Mouse (Mus musculus): ENCODE results near the gene Diras1.
"Not testable (repeated sequence)": the region's sequence is repeated elsewhere in the genome, so short reads cannot be mapped to it uniquely, and the experiment has no call there.

Gene Diras1

GRCm38 (mm10) chr10:81025639-81026275 lies at the start of gene Diras1:
Gene Diras1 (minus strand): TSS chr10:81025662.
- DNase-seq (ENCODE audit: low spot score): no peak

DNA sequence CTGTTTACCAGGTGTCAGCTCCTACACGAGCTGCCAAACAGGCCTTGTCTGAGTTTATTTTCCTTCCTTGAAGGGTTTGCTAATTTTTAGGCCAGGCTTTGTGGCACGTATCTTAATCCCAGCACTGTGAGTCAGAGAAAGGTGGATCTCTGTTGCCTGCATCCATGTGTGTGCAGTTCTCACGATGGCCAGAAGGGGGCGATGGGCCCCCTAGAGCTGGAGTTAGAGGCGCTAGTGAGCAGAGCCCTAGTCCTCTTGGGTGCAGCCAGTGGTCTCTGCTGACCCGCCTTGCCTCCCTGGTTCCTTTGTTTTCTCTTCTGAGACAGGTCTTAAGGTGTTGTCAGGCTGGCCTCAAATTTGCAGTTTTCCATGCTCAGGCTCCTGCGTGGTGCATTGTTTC lies 48.0 kb upstream of the Diras1 start:
- DNase-seq (ENCODE audit: low spot score): peak; percentile 46

GRCm38 (mm10) chr10:81072290-81072689 lies 46.8 kb upstream of the Diras1 start:
- no peak for DNase-seq (ENCODE audit: low spot score)

DNA sequence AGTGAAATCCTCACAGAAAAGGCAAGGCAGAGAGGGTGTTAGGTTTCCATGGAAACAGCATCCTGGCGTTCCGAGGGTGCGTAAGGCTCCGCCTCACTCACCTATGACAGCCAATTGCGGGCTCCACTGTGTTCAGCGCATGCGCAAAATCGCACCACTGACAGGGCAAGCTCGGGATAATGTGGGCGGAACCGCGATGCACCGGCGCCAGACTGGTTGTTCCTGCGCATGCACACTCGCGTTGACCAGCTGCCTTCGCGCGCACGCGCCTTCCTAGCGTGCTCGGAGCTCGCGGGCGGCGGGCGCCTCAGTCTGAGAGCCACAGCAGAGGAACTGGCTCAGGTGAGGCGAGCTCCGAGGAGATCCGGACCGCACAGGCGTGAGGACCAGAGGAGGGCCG lies 44.4 kb upstream of the Diras1 start, which contains the start of gene Thop1:
Gene Thop1, plus strand, starts transcription at position 200 of the 400 bp plus-strand sequence.
- DNase-seq (ENCODE audit: low spot score): peak; percentile 99

DNA sequence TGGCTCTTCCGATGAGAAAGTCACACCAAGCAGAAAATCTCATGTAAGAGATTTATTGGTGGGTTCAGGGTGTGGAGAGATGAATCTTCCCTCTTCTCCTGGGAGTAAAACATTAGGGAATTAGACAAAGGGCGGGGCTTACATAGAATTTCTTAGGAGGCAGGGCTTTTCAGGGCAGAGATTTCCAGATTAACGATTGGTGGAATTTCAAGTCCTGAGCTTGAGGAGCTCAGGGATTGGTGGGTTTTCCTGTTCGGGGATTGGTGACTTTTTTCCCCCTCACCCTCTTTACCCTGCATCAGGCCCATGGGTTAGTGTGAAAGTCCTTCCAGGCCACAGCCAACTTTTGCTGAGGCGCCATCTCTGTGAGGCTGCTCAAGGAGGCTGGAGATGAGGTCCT lies 43.2 kb upstream of the Diras1 start:
- no peak for DNase-seq (ENCODE audit: low spot score)

DNA sequence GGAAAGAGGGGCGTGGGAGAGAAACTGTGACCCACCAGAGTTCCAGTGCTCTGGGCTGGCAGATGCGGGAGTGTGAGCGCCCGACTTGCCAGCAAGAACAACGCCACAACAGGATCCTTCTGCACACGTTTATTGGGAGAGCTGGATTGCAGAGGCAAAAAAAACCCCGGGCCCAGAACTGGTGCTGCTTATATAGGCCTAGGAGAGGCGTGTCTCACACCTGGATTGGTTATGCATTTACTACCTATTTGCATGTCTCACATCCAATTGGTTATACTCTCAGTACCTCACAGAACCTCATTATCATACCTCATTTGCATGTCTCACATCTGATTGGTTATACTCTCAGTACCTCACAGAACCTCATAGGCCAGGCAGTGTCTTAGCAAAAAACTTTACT lies 39.1 kb upstream of the Diras1 start:
- DNase-seq (ENCODE audit: low spot score): not testable (repeated sequence)

DNA sequence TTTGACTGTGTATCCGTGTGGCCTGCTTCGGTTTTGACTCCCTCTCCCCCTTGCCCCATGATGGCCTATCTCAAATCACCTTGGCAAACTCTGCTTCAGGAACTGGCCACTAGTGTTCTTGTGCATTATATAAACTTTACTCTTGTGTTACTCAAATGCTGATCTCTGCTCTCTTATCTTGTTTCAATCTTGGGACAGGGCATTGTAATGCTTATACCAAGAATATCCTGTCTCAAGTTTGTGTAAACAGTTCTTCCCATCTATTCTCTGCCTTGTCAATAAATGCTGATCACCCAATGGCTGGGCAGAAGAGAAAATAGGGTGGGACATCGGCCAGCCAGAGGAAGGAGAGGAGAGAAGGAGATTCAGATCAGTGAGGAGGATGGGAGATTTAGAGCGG lies 37.2 kb upstream of the Diras1 start:
- DNase-seq (ENCODE audit: low spot score): no peak

GRCm38 (mm10) chr10:81059603-81060543 lies 34.4 kb upstream of the Diras1 start, which contains the start of gene Sgta:
Gene Sgta (minus strand): TSS chr10:81060181.
- peak; percentile 98 for DNase-seq (ENCODE audit: low spot score)

- no peak for DNase-seq (ENCODE audit: low spot score)
Observed at GRCm38 (mm10) chr10:81058896-81059295, 33.4 kb upstream of the Diras1 start.

GRCm38 (mm10) chr10:81057406-81058130 lies 32.1 kb upstream of the Diras1 start:
- DNase-seq (ENCODE audit: low spot score): no peak

DNA sequence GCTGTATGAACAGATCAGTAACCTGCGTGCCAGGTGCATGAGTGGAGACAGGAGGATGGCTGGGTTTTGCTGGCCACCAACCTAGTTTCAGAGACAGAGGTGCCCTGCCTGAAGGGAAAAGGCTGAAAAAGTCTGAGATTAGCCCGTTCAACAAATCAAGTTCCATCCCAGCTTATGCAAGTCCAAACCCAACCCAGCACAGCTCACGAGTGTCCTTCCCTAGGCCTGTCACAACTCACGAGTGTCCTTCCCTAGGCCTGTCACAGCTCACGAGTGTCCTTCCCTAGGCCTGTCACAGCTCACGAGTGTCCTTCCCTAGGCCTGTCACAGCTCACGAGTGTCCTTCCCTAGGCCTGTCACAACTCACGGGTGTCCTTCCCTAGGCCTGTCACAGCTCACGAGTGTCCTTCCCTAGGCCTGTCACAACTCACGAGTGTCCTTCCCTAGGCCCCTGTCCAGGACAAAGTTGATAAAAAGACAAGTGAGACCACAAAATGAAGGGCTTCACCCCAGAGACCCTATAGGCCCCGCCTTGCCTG lies 30.4 kb upstream of the Diras1 start:
- not testable (repeated sequence) for DNase-seq (ENCODE audit: low spot score)

GRCm38 (mm10) chr10:81055169-81055568 lies 29.7 kb upstream of the Diras1 start:
- no peak for DNase-seq (ENCODE audit: low spot score)

- no peak for DNase-seq (ENCODE audit: low spot score)
Observed at GRCm38 (mm10) chr10:81052577-81052976, 27.1 kb upstream of the Diras1 start.

GRCm38 (mm10) chr10:81051133-81051532 lies 25.7 kb upstream of the Diras1 start:
- no peak for DNase-seq (ENCODE audit: low spot score)

GRCm38 (mm10) chr10:81050645-81051044 lies 25.2 kb upstream of the Diras1 start:
- DNase-seq (ENCODE audit: low spot score): peak; percentile 29

- DNase-seq (ENCODE audit: low spot score): not testable (repeated sequence)
Observed at GRCm38 (mm10) chr10:81045246-81045645, 19.8 kb upstream of the Diras1 start.

DNA sequence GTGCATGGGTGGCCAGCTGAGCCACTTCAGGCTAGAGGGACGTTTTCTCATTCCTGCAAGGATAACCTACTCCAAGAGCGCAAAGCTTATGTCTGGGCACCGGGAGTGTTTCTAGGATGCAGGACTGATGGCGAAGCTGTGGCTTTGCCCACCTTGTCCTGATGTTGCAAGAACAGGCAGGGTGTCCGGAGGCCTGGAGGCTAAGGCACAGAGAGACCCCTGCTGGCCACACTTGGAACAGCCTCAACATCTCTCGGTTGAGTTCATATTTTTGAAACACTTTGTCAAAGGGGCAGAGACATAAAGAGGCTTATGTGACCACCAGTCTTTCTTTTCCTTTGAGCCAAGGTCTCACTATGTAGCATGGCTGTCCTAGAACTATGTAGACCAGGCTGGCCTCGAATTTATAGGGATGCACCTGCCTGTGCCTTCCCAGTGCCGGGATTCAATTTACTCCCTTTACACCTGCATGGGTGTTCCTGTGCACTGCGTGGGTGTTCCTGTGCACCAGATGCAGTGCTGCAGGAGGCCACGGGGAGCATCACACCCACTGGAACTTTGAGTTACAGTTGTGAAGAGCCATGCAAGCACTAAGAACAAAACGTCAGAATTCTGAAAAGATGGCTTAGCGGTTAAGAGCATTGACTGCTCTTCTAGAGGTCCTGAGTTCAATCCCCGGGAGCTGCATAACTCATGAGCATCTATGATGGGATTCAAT lies 16.2 kb upstream of the Diras1 start:
- peak; percentile 63 for DNase-seq (ENCODE audit: low spot score)

DNA sequence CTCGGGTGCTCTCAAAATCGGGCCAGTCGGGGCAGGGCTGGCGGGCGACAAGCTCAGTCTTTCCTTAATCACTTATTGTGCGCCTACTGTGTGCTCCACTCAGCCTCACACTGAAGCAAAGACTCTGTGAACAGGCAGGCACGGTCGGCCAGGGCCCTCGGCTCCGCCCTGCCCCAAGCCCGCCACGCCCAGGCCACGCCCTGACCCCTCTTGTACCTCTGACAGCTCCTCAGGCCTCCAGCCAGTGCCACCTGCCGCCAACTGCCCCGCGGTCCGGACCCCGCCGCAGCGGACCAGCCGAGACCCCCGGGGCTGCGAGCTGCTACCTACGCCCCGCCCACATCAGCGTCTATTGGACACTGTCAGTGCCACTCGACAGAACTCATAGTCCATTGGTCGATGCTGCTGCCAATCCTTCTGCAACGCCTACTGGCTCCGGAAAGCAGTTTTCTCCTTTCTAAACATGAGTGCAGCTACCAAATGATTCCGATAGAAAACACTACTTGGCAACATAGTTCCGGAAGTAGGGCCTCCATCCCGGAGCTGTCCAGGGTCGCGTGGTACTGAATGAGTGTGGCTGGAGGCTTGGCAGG lies 11.6 kb upstream of the Diras1 start, which contains the start of gene Slc39a3:
Gene Slc39a3, minus strand, starts transcription at position 439 of the 593 bp plus-strand sequence.
- DNase-seq (ENCODE audit: low spot score): peak; percentile 98

DNA sequence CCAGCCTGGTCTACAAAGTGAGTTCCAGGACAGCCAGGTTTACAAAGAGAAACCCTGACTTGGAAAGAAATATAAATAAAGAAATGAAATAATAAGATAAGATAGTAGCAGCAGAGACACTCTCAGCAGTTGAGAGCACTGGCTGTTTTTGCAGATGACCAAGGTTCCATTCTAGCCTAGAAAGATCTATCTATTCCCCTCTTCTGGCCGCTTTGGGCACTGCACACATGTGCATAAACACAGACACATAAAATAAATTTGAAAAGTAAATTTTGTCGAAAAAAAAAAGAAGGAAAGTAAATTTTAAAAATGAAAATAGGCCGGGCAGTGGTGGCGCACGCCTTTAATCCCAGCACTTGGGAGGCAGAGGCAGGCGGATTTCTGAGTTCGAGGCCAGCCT lies 10.8 kb upstream of the Diras1 start:
- peak; percentile 29 for DNase-seq (ENCODE audit: low spot score)

GRCm38 (mm10) chr10:81033586-81033985 lies 8.1 kb upstream of the Diras1 start:
- no peak for DNase-seq (ENCODE audit: low spot score)

- DNase-seq (ENCODE audit: low spot score): no peak
Observed at GRCm38 (mm10) chr10:81029031-81029430, 3.6 kb upstream of the Diras1 start.

Measured in c-Kit-positive CD71-positive TER-119-positive erythroid progenitor cells, embryonic 14.5 days (primary cell).